ENCODE assay signal across 22 mouse cellular contexts in genomic region chr11:22640371-22640990, GRCm38 (mm10).
A peak's percentile ranks its signal among the peaks of the same experiment; 100 is the strongest.
DNase-seq lines count a peak whose midpoint lies in the region; ATAC-seq and TF ChIP-seq lines count a peak whose summit lies in the region.
"Had no signal": no experiment of that assay in that cellular context is flagged by ENCODE, and none has a peak within 500 bp of the region (broad histone marks: within the 10 kb centered on the region; RNA-seq: fewer than 3 reads in every experiment).

No protein-coding gene starts in this region.

- H3K4me2 ChIP-seq in midbrain, postnatal 0 days (ENCODE audit: low read depth, low read length, poor library complexity, severe bottlenecking), result no peak overlapping the region
- no peak overlapping the region for H3K4me2 ChIP-seq in midbrain, embryonic 13.5 days (replicated peaks)
- H3K4me2 ChIP-seq: embryonic facial prominence, embryonic 15.5 days; heart, embryonic 13.5 days; neural tube, embryonic 15.5 days had no signal

- peaks cover 4% of the 10 kb centered on the region; the same call in 1 of the 2 replicates for H3K4me1 ChIP-seq in midbrain, postnatal 0 days (ENCODE audit: insufficient read depth, low read length)
- no peaks in the 10 kb centered on the region for H3K4me1 ChIP-seq in midbrain, embryonic 13.5 days (replicated peaks)
- H3K4me1 ChIP-seq in hindbrain, embryonic 10.5 days (replicated peaks), result peaks cover 8% of the 10 kb centered on the region; the same call in 1 of the 2 replicates
- H3K4me1 ChIP-seq: heart, embryonic 13.5 days had no signal

- H3K9ac ChIP-seq in midbrain, postnatal 0 days (replicated peaks; ENCODE audit: low read length, poor library complexity, severe bottlenecking), result no peak overlapping the region
- H3K9ac ChIP-seq in midbrain, embryonic 13.5 days (replicated peaks), result no peak overlapping the region
- H3K9ac ChIP-seq: embryonic facial prominence, embryonic 15.5 days; heart, embryonic 13.5 days; liver, embryonic 14.5 days; neural tube, embryonic 15.5 days had no signal

- 0 out of 2 replicates have a peak, but pooled peaks have one; percentile 9 for ATAC-seq in midbrain, postnatal 0 days (ENCODE audit: low FRiP score)
- no peak for ATAC-seq in midbrain, embryonic 13.5 days
- ATAC-seq: forebrain, embryonic 16.5 days; hindbrain, embryonic 16.5 days had no signal

- DNase-seq in adrenal gland, postnatal 14 days, result peak; percentile 24
- DNase-seq in adrenal gland, postnatal 10 days, result no peak
- DNase-seq in midbrain, postnatal 0 days (ENCODE audit: low spot score), result no peak
- DNase-seq in kidney, postnatal 10 days, result peak; percentile 46
- no peak for DNase-seq in hindbrain, embryonic 10.5 days (ENCODE audit: low spot score)
- DNase-seq in ovary, postnatal 10 days (ENCODE audit: low spot score), result no peak
- DNase-seq: cerebellum, adult 11 months; cerebellum, postnatal 14 days; layer of hippocampus, postnatal 36 days; midbrain, embryonic 14.5 days; right cerebral cortex, postnatal 14 days; spleen, adult 18-20 months; thymus, postnatal 25 days had no signal

- H3K27me3 ChIP-seq in midbrain, postnatal 0 days (ENCODE audit: insufficient read depth, low read length), result no peaks in the 10 kb centered on the region
- no peaks in the 10 kb centered on the region for H3K27me3 ChIP-seq in midbrain, embryonic 13.5 days
- no peaks in the 10 kb centered on the region for H3K27me3 ChIP-seq in hindbrain, embryonic 10.5 days (ENCODE audit: insufficient read depth, poor library complexity, severe bottlenecking)
- H3K27me3 ChIP-seq: CH12.LX; embryonic facial prominence, embryonic 15.5 days; heart, embryonic 13.5 days; neural tube, embryonic 15.5 days had no signal

- TF ChIP-seq CTCF in midbrain, postnatal 0 days (IDR thresholded peaks at IDR 0.05), result no peak

- no peaks in the 10 kb centered on the region for H3K36me3 ChIP-seq in midbrain, postnatal 0 days (ENCODE audit: insufficient read depth, low read length)
- H3K36me3 ChIP-seq in midbrain, embryonic 13.5 days, result no peaks in the 10 kb centered on the region
- H3K36me3 ChIP-seq in hindbrain, embryonic 10.5 days, result no peaks in the 10 kb centered on the region
- H3K36me3 ChIP-seq: embryonic facial prominence, embryonic 15.5 days; heart, embryonic 13.5 days; neural tube, embryonic 15.5 days had no signal

- H3K27ac ChIP-seq in midbrain, postnatal 0 days (ENCODE audit: low read depth, low read length), result no peak overlapping the region
- H3K27ac ChIP-seq in midbrain, embryonic 13.5 days, result no peak overlapping the region
- H3K27ac ChIP-seq in hindbrain, embryonic 10.5 days, result no peak overlapping the region
- H3K27ac ChIP-seq: embryonic facial prominence, embryonic 15.5 days; heart, embryonic 13.5 days; liver, embryonic 14.5 days; neural tube, embryonic 15.5 days had no signal

- 69% methylated on average over 3 of the region's 3 CpGs for WGBS in midbrain, postnatal 0 days
- whole genome bisulfite sequencing in midbrain, embryonic 13.5 days, result 69% methylated on average over 3 of the region's 3 CpGs
- WGBS in hindbrain, embryonic 10.5 days, result 45% methylated on average over 3 of the region's 3 CpGs

- no peak overlapping the region for H3K4me3 ChIP-seq in midbrain, postnatal 0 days (ENCODE audit: low read depth, low read length)
- H3K4me3 ChIP-seq in midbrain, embryonic 13.5 days (replicated peaks), result no peak overlapping the region
- no peak overlapping the region for H3K4me3 ChIP-seq in hindbrain, embryonic 10.5 days
- H3K4me3 ChIP-seq: embryonic facial prominence, embryonic 15.5 days; heart, embryonic 13.5 days; myocyte; neural tube, embryonic 15.5 days had no signal

- H3K9me3 ChIP-seq in midbrain, postnatal 0 days (ENCODE audit: low read length), result no peaks in the 10 kb centered on the region
- no peaks in the 10 kb centered on the region for H3K9me3 ChIP-seq in midbrain, embryonic 13.5 days
- H3K9me3 ChIP-seq in hindbrain, embryonic 10.5 days, result no peaks in the 10 kb centered on the region
- H3K9me3 ChIP-seq: embryonic facial prominence, embryonic 15.5 days; heart, embryonic 13.5 days; neural tube, embryonic 15.5 days had no signal

Comparison
In these comparisons a context has a peak if more than half of its experiments do, and no peak if none do; other contexts are left out.
1. DNase-seq: peak in adrenal gland, postnatal 14 days (single experiment) and kidney, postnatal 10 days (single experiment); none in adrenal gland, postnatal 10 days (single experiment), midbrain, postnatal 0 days (single experiment), hindbrain, embryonic 10.5 days (single experiment) and ovary, postnatal 10 days (single experiment).